Mouse (Mus musculus) forebrain, embryonic 16.5 days (tissue): Measurements from ENCODE around the gene Tbk1. TPM values are rescaled to one million over a fixed set of nuclear protein-coding genes. Genes with fewer than 3 reads are reported as not detected.

Experiments
- ATAC-seq: fragments of 200-750 bp; cut with Nextera tagmentation; 2 replicates; pipeline ENCODE4 v1.8.0; 2017; ENCODE audit warnings: mild to moderate bottlenecking, moderate library complexity
- H3K27ac ChIP-seq: fragments of 300-500 bp; sonication (generic); 2 replicates; pipeline ENCODE4 v1.5.1; 2014; ENCODE audit warnings: low read length, control low read depth
- H3K27me3 ChIP-seq: fragments of 300-500 bp; sonication (generic); replicated peaks from 2 replicates; pipeline ENCODE4 v1.6.1; 2014; ENCODE audit warnings: low read length; ENCODE audit not compliant: control insufficient read depth, insufficient read depth
- H3K36me3 ChIP-seq: fragments of 300-500 bp; sonication (generic); 2 replicates; pipeline ENCODE4 v1.6.1; 2014; ENCODE audit not compliant: control insufficient read depth, insufficient read depth
- H3K4me1 ChIP-seq: fragments of 300-500 bp; sonication (generic); replicated peaks from 2 replicates; pipeline ENCODE4 v1.6.1; 2014; ENCODE audit warnings: low read length; ENCODE audit not compliant: control insufficient read depth, insufficient read depth
- H3K4me2 ChIP-seq: fragments of 300-500 bp; sonication (generic); 2 replicates; pipeline ENCODE4 v1.6.1; 2014; ENCODE audit warnings: mild to moderate bottlenecking, low read length, control low read depth
- H3K4me3 ChIP-seq: fragments of 300-500 bp; sonication (generic); replicated peaks from 2 replicates; pipeline ENCODE4 v1.5.1; 2014; ENCODE audit warnings: mild to moderate bottlenecking, low read length, control low read depth
- H3K9ac ChIP-seq: fragments of 300-500 bp; sonication (generic); replicated peaks from 2 replicates; pipeline ENCODE4 v1.6.1; 2014; ENCODE audit warnings: low read depth, low read length, control low read depth
- H3K9me3 ChIP-seq: fragments of 300-500 bp; sonication (generic); 2 replicates; pipeline ENCODE4 v1.6.1; 2016; ENCODE audit warnings: low read length; ENCODE audit not compliant: control insufficient read depth
- WGBS: fragments of 180-500 bp; shearing (Covaris S2); extraction: QIAGEN DNeasy Blood & Tissue Kit; methylation state at CpG from one replicate; pipeline ENCODE4 v1.1.7; 2014; 5-methylcytosine and 5-hydroxymethylcytosine counted together
- polyA plus RNA-seq: library from polyadenylated mRNA; unstranded; fragments of >200 nt; fragmentation: Nextera tagmentation; extraction: Ambion mirVana; gene quantifications from 2 replicates; pipeline ENCODE4 v1.2.1, GENCODE M21; 2015

Tbk1 gene
- polyA plus RNA-seq, 1 experiment from 2014 or later = 38.4 TPM

DNA sequence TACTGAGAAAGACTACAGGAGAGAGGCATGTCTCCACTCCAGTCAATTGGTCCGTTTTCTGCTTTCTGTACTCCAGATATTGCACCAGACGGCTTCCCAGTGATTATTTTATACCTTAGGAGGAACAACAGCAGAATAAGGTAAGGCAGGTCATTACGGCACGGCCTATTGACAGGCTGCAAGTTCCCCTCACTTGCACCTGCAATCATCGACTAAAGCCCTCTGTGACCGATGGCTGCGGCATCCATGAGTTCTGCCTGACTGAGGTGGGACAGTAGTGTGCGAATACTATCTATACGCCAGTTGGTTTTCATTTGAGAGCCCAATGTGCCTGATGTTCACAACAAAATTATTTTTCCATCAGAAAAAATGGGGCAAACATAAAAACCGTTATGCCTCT lies 18.6 kb downstream of the Tbk1 start:
- no peak overlapping the region for H3K27ac ChIP-seq
- H3K9me3 ChIP-seq = no peaks in the 10 kb centered on the region
- H3K36me3 ChIP-seq = peaks cover 25% of the 10 kb centered on the region
- H3K4me1 ChIP-seq = peaks cover 8% of the 10 kb centered on the region
- no peak overlapping the region for H3K9ac ChIP-seq
- no peak overlapping the region for H3K4me3 ChIP-seq
- no peaks in the 10 kb centered on the region for H3K27me3 ChIP-seq
- H3K4me2 ChIP-seq = no peak overlapping the region
- WGBS = 97% methylated on average over 10 of the region's 10 CpGs
- ATAC-seq = no peak

GRCm38 (mm10) chr10:121564447-121564846 lies 22.1 kb downstream of the Tbk1 start:
- Histone ChIP-seq H3K4me2 (no peak overlapping the region), H3K4me3 (no peak overlapping the region), H3K4me1 (peaks cover 3% of the 10 kb centered on the region), H3K36me3 (peaks cover 13% of the 10 kb centered on the region), H3K9ac (no peak overlapping the region), H3K27me3 (no peaks in the 10 kb centered on the region), H3K27ac (no peak overlapping the region), H3K9me3 (no peaks in the 10 kb centered on the region)
- ATAC-seq = no peak
- WGBS = 92% methylated on average over 8 of the region's 8 CpGs

- Histone ChIP-seq H3K4me3 (no peak overlapping the region), H3K36me3 (peaks cover 28% of the 10 kb centered on the region), H3K9me3 (no peaks in the 10 kb centered on the region), H3K27ac (no peak overlapping the region), H3K27me3 (no peaks in the 10 kb centered on the region), H3K4me2 (no peak overlapping the region), H3K9ac (no peak overlapping the region), H3K4me1 (no peaks in the 10 kb centered on the region)
- WGBS = 79% methylated on average over 2 of the region's 2 CpGs
- ATAC-seq = no peak
Observed at GRCm38 (mm10) chr10:121558231-121558630, 28.4 kb downstream of the Tbk1 start.

DNA sequence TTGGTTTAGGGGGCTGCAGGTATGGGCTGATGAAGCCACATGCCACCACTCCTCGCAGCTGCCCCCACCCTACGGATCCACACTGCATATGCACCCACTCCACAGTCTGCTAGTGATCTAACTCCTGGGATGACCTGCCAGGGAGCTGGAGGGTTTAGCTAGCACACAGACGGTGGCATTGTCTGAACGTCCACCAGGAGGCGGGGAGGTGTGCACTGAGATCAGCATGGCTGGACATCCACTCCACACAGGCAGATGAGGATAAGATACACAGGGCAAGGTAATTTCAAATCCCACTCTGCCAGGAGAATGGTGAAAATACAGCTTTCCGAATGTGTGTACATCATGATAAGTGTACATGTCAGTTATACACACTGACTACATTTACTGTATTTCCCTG lies 30.3 kb downstream of the Tbk1 start:
- Histone ChIP-seq H3K27me3 (no peaks in the 10 kb centered on the region), H3K4me2 (no peak overlapping the region), H3K36me3 (peaks cover 31% of the 10 kb centered on the region), H3K9me3 (no peaks in the 10 kb centered on the region), H3K4me3 (no peak overlapping the region), H3K9ac (no peak overlapping the region), H3K27ac (no peak overlapping the region), H3K4me1 (no peaks in the 10 kb centered on the region)
- 77% methylated on average over 6 of the region's 6 CpGs for WGBS
- ATAC-seq = no peak

- Histone ChIP-seq H3K27ac (no peak overlapping the region), H3K9ac (no peak overlapping the region), H3K27me3 (no peaks in the 10 kb centered on the region), H3K4me2 (no peak overlapping the region), H3K4me3 (no peak overlapping the region), H3K9me3 (no peaks in the 10 kb centered on the region), H3K4me1 (no peaks in the 10 kb centered on the region), H3K36me3 (peaks cover 40% of the 10 kb centered on the region)
- ATAC-seq = no peak
- 83% methylated on average over 9 of the region's 9 CpGs for WGBS
Observed at GRCm38 (mm10) chr10:121550334-121550733, 36.3 kb downstream of the Tbk1 start.

DNA sequence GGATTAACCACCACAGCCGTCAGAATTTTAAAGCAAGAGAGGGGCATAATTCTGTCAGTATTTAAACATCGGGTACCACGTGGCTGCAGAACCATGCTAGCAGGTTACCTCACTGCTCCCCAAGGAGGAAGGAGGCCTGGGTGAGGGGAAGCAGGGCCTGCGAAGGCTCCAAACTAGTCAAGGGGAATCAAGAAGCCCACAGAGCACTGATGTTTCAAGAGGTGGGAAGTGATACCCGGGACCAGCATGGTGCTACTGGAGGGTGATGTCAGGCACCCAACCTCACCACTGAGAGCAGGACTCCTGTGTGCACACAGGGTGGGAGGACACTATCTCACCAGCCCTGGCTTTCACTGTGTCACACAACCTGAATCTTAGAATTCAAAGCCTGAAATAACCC lies 36.9 kb downstream of the Tbk1 start:
- H3K9me3 ChIP-seq = no peaks in the 10 kb centered on the region
- no peaks in the 10 kb centered on the region for H3K4me1 ChIP-seq
- no peak overlapping the region for H3K4me2 ChIP-seq
- no peak overlapping the region for H3K9ac ChIP-seq
- no peak overlapping the region for H3K4me3 ChIP-seq
- H3K27ac ChIP-seq = no peak overlapping the region
- ATAC-seq = no peak
- H3K36me3 ChIP-seq = peaks cover 40% of the 10 kb centered on the region
- no peaks in the 10 kb centered on the region for H3K27me3 ChIP-seq
- 95% methylated on average over 5 of the region's 5 CpGs for WGBS

DNA sequence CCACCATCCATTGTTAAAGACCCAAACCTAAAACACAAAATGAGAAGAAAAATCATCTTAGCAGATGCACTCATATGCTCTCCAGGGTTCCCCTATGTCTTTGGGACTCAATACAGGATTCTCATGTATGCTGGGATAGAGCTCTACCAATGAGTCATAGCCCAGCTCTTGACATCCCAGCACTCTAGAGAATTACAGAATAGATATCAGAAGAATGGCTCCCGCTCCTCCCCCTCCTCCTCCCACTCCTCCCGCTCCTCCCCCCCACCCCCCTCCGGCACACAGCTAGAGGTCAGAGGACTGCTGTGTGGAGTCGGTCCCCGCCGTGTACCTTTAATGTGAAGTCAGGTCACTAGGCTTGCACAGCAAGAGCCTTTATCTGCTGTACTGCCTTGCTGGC lies 39.4 kb downstream of the Tbk1 start:
- Histone ChIP-seq H3K9ac (no peak overlapping the region), H3K27me3 (no peaks in the 10 kb centered on the region), H3K4me3 (no peak overlapping the region), H3K4me2 (no peak overlapping the region), H3K4me1 (no peaks in the 10 kb centered on the region), H3K36me3 (peaks cover 30% of the 10 kb centered on the region), H3K9me3 (no peaks in the 10 kb centered on the region), H3K27ac (no peak overlapping the region)
- ATAC-seq = no peak
- WGBS = 74% methylated on average over 6 of the region's 6 CpGs

DNA sequence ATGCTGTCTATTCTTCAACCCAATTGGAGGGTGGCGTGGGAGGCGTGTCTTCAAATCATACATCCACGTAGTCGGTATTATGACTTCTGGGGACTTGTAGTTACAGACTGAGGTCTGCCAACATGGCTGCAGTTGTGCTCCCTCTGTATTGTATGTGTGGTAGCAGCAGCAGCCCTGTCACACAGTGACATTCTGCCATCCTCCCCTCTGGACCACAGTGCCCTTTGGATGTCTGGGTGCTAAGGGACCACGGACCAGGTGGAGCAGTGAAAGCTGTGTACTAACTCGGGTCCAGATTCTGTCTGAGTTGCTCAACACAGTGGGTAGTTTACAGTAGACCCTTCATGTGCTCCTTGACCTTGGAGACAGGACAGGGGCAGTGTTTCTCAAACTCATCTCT lies 43.0 kb downstream of the Tbk1 start:
- Histone ChIP-seq H3K36me3 (peaks cover 12% of the 10 kb centered on the region; the same call in 1 of the 2 replicates), H3K9me3 (no peaks in the 10 kb centered on the region), H3K27ac (no peak overlapping the region), H3K4me1 (no peaks in the 10 kb centered on the region), H3K27me3 (no peaks in the 10 kb centered on the region), H3K9ac (no peak overlapping the region), H3K4me2 (no peak overlapping the region), H3K4me3 (no peak overlapping the region)
- WGBS = 97% methylated on average over 6 of the region's 6 CpGs
- ATAC-seq = no peak

DNA sequence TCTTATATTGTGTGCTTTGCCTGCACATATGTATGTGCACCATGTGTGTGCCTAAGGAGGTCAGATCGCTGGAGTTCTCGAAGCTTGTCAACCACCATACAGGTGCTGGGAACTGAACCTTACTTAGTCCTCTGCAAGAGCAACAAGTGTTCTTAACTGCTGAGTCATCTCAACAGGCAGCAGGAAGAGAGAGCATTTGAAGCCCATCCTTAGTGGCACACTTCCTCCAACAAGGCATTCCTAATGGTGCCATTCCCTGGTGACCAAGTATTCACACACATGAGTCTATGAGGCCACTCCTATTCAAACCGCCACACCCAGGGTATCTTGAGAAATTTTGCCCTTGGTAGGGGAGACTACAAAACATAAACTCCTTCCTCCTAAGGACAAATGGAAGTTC lies 44.4 kb downstream of the Tbk1 start:
- no peak overlapping the region for H3K27ac ChIP-seq
- no peak overlapping the region for H3K4me2 ChIP-seq
- H3K9me3 ChIP-seq = no peaks in the 10 kb centered on the region
- no peak overlapping the region for H3K4me3 ChIP-seq
- no peaks in the 10 kb centered on the region for H3K27me3 ChIP-seq
- ATAC-seq = no peak
- no peak overlapping the region for H3K9ac ChIP-seq
- peaks cover 12% of the 10 kb centered on the region; the same call in 1 of the 2 replicates for H3K36me3 ChIP-seq
- no peaks in the 10 kb centered on the region for H3K4me1 ChIP-seq
- 98% methylated on average over 3 of the region's 3 CpGs for WGBS

DNA sequence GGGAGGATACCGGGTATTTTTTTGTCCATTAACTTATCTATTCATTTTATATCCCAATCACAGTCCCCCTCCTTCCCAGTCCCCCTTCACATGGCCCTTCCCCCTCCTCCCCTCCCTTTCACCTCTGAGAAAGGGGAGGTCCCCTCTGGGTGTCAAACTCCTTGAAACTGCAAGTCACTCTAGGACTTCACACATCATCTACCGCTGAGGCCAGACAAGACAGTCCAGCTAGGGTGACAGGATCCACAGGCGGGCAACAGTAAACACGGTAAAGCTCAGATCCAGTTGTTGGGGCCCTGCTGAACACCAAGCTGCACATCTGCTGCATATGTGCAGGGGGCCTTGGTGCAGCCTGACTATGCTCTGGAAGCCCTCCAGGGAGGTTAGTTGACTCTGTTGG lies 51.6 kb downstream of the Tbk1 start:
- Histone ChIP-seq H3K27ac (no peak overlapping the region), H3K9ac (no peak overlapping the region), H3K27me3 (no peaks in the 10 kb centered on the region), H3K4me3 (no peak overlapping the region), H3K4me1 (peaks cover 8% of the 10 kb centered on the region), H3K4me2 (no peak overlapping the region), H3K36me3 (no peaks in the 10 kb centered on the region), H3K9me3 (no peaks in the 10 kb centered on the region)
- ATAC-seq = no peak
- 89% methylated on average over 4 of the region's 4 CpGs for WGBS
